Mouse (Mus musculus): ENCODE results near the gene Cd79a.

Cd79a gene

GRCm38 (mm10) chr7:24906551-24906950 is 9.4 kb downstream of the Cd79a start:
- in situ Hi-C loops (cut with MboI, MseI) = loop anchor here in 1 of 2 experiments (5.0 to 10.0 kb wide), 3 partner anchors 46 to 532 kb away; partner anchors contain the start of gene Kcnn4

GRCm38 (mm10) chr7:24907211-24907748 is 10.1 kb downstream of the Cd79a start:
- in situ Hi-C loops (cut with MboI, MseI) = loop anchor here in 1 of 2 experiments (5.0 to 10.0 kb wide), 3 partner anchors 45 to 532 kb away; partner anchors contain the start of gene Kcnn4

- in situ Hi-C loops (cut with MboI, MseI) = no loop called here
Observed at GRCm38 (mm10) chr7:24912480-24912879, 15.3 kb downstream of the Cd79a start.

GRCm38 (mm10) chr7:24918763-24919323 is 21.7 kb downstream of the Cd79a start:
- in situ Hi-C loops (cut with MboI, MseI) = no loop called here

GRCm38 (mm10) chr7:24919728-24920127 is 22.5 kb downstream of the Cd79a start:
- in situ Hi-C loops (cut with MboI, MseI) = no loop called here

- in situ Hi-C loops (cut with MboI, MseI) = no loop called here
Observed at GRCm38 (mm10) chr7:24930475-24930874, 33.3 kb downstream of the Cd79a start.

- in situ Hi-C loops (cut with MboI, MseI) = no loop called here
Observed at GRCm38 (mm10) chr7:24931651-24932050, 34.5 kb downstream of the Cd79a start.

GRCm38 (mm10) chr7:24943641-24944040 is 46.5 kb downstream of the Cd79a start:
- in situ Hi-C loops (cut with MboI, MseI) = no loop called here

GRCm38 (mm10) chr7:24944257-24944950 is 47.2 kb downstream of the Cd79a start, which contains the start of gene Gm4881:
TSS of gene Gm4881 (minus strand) at chr7:24944494.
- in situ Hi-C loops (cut with MboI, MseI) = no loop called here

- in situ Hi-C loops (cut with MboI, MseI) = no loop called here
Observed at GRCm38 (mm10) chr7:24947316-24948048, 50.3 kb downstream of the Cd79a start.

GRCm38 (mm10) chr7:24948774-24949173 is 51.6 kb downstream of the Cd79a start:
- in situ Hi-C loops (cut with MboI, MseI) = no loop called here

GRCm38 (mm10) chr7:24949958-24950623 is 52.9 kb downstream of the Cd79a start:
- in situ Hi-C loops (cut with MboI, MseI) = loop anchor here (5.0 to 25.0 kb wide), 2 partner anchors 43 to 863 kb away; partner anchors contain the start of gene Zfp180 (in 1 of the 2)
